Mouse (Mus musculus) thymus, adult 2 months (tissue): ENCODE measurements at regions not wholly inside any gene's neighbourhood (a gene's known extent, or its start where the extent isn't known, plus 50 kb on each side); places are given as distances from the start of the nearest gene placed in this dataset.

Experiments
- CTCF ChIP-seq: fragments of 200-500 bp; IDR thresholded peaks from 2 replicates; pipeline ENCODE4 v1.5.1; 2012; ENCODE audit warnings: mild to moderate bottlenecking, control low read depth, low read length, moderate library complexity, borderline replicate concordance; ENCODE audit not compliant: control insufficient read depth, poor library complexity, insufficient read depth; ENCODE audit errors: extremely low read depth
- POLR2A ChIP-seq: fragments of 200-500 bp; IDR thresholded peaks from 2 replicates; pipeline ENCODE4 v1.6.1; 2012; ENCODE audit warnings: mild to moderate bottlenecking, low read length, control low read depth, moderate library complexity; ENCODE audit not compliant: control insufficient read depth, poor library complexity, insufficient read depth; ENCODE audit errors: extremely low read depth

GRCm38 (mm10) chr7:135863581-135864426, 147.6 kb upstream of the Mki67 start:
- TF ChIP-seq CTCF (no peak), POLR2A (no peak)
